Mouse (Mus musculus) B cell, adult (primary cell): ENCODE data around the gene Clcn3. TPM values are rescaled to one million over a fixed set of nuclear protein-coding genes. Genes with fewer than 3 reads are reported as not detected.

Experiments
- total RNA-seq: library from RNA; stranded (reverse); gene quantifications from 4 replicates; pipeline ENCODE4 v1.2.4, GENCODE M21; 2023; ENCODE audit not compliant: inconsistent age

Clcn3 gene
- total RNA-seq, result 51.8 to 55.6 TPM (median 54.5 TPM) in 4 replicates

DNA sequence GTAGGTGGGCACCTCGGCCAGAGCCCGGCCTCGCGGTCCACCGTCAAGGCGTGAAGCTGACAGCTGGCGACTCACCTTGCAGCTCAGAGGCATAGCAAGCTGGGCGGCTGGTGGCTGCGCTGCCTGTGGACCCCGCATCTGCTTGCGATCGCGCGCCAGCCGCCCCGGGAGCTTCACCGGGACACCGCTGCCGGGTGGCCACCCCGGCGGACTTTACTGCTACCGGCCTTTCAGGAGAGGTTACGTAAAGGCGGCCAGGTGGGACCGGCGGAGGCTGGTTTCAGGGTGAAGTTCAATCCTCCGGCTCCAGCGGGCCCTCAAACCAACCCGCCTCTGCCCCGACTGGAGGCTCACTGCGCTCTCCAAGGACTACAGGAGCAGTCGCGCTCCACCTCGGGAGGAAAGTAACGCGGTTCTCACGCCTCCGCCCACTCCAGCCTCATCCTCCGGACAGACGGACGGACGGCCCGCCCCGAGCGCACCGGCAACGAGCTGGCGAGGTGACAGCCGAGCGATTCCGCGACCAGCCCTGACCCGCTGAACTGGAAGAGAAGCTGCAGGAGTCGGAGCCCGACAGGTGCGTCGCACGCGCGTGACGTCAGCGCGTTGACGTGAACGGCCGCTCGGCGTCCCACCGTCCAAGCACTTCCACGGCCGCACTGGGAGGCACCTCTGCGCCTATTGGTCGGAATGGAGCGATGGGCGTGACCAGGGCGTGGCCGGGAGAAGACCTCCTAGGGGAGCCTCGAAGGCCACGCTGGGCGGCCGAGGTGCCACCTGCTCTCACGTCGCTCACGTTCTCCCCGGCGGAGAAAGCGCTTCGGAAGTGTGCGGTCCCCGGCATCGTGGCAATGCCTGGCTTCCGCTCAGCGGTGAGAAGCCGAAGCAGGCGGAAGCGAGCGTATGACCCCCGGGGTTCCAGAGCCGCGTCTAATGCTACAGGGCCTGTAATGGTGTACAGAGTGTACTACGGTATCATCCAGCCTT, at the start of gene Clcn3:
TSS of gene Clcn3 (minus strand) at position 600 of the 987 bp plus-strand sequence.

DNA sequence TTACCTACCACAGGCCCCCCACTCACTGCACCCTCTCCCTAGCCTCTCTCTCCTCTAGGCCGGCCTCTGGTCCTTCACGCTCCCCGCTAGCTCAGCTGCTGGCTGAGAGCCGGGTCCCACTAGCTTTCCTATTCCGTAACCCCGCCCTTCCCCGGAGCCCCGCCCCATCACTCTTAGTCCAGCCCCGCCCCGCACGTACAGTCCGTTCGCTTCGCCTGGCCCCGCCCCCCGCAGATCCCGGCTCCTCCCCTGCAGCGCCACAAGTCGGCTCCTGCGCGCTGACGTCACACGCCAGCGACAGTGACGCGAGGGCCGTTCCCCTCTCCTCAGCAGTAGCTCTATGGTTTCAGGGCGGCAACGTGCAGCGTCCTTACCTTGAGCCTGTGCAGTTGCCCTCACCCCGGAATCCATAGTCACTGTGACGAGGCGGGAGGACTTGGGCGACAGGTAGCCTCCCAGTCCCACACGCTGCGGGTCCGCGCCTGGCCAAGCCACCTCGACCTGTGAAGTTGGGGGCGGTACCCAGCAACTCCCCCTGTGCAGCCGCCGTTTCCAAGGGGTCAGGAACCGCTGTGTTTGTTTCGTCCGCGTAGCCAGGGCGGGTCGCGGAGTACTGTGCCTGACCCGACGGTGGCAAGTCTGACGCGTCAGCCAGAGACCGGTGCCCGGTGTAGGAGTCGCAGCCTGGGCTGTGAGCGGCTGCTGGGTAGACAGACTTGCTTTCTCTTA, 10.0 kb upstream of the Clcn3 start, which contains the start of gene Nek1:
TSS of gene Nek1 (plus strand) at position 286 of the 729 bp plus-strand sequence.

DNA sequence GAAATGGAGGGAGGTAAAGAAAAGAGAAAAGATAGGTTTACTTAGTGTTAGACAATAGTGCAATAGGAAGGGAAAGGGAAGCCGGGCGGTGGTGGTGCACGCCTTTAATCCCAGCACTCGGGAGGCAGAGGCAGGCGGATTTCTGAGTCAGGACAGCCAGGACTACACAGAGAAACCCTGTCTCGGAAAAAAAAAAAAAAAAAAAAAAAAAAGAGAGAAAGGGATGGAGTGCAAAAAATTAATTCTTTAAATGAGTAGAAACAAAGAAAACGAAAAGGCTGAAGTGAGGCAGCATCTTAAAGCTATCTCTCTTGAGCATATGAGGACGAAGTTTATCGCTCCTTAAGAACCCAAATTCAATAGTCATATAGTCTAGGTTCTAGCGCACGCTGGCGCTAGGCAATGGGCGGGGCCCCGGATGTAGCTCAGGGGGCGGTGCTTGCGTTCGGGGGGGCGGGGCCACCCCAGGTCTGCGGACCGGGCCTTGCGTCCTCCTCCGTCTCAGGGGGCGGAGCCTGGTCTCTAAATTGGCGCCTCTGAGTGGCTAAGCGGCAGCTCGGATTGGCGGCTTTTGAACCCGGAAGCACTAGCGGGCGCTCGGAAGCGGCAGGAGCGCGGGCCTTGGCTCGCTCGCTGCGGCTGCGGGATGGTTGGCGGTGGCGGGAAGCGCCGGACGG, 93.1 kb downstream of the Clcn3 start, which contains the start of gene Hpf1:
TSS of gene Hpf1 (plus strand) at position 576 of the 677 bp plus-strand sequence.

Other genes with a start within 250 kb of the Clcn3 start
- 30.2 to 37.0 TPM (median 33.5 TPM) in 4 replicates for gene Hpf1, start 92.9 kb downstream of the Clcn3 start, total RNA-seq
- 6.4 to 7.5 TPM (median 7.2 TPM) in 4 replicates for gene Nek1, start 9.9 kb upstream of the Clcn3 start, total RNA-seq
- gene Sh3rf1, start 240.6 kb upstream of the Clcn3 start, total RNA-seq, result 3.7 to 6.9 TPM (median 5.8 TPM) in 4 replicates